In the genomic region with DNA sequence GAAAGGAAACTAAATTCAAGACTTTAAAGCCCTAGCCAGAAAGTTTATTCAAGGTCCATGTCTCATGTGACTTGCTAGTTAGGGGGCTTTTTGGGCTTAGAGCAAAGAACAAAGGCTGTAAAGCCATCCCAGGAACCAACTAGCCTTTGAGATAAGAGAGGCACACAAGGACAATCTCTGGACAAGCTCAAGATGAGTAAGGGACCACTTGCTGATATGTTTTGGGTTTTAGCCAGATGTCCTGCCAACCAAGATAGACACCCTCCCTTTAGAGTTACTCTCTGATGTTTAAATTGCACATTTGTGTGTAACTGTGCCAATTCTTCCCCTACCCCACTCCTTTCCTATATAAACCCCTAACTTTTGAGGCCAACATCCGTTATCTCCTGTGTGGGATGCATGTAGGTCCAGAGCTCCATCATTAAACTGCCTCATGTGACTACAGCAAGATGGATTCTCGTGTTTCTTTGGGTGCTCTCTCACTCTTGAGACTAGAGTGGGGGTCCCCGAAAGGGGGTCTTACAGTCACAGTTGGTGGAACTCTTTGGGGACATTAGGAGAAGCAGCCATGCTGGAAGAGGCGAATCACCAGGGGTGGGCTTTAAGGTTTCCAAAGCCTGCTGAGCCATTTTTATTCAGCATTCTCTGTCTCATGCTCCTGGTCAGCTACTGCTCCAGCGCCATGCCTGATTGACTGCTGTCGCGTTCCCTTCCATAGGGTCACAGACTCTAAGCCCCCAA, we compare ENCODE assay signal across 1 mouse cellular context.
TF ChIP-seq lines count a peak whose summit lies in the region.

No protein-coding gene starts in this region.

TF ChIP-seq in MEL, 35 proteins besides CTCF, POLR2A, EP300 and RAD21:
- TF ChIP-seq GATA1 (IDR thresholded peaks at IDR 0.05; ENCODE audit: low read depth, low read length) (peak; percentile 54), JUND (IDR thresholded peaks at IDR 0.05; ENCODE audit: low read depth, low read length) (no peak), TAL1 (IDR thresholded peaks at IDR 0.05; ENCODE audit: low read length) (peak; percentile 50), ETS1 (IDR thresholded peaks at IDR 0.05; ENCODE audit: low read depth, low read length) (0 out of 2 replicates have a peak, but pooled peaks have one; percentile 19), TCF12 (IDR thresholded peaks at IDR 0.05; ENCODE audit: low read depth, low read length) (peak; percentile 30; the same call in 1 of the 2 replicates), NELFE (IDR thresholded peaks at IDR 0.05; ENCODE audit: low read depth, low read length) (0 out of 2 replicates have a peak, but pooled peaks have one; percentile 4), KAT2A (conservative IDR thresholded peaks at IDR 0.05; ENCODE audit: low read depth, low read length) (no peak), SIN3A (IDR thresholded peaks at IDR 0.05; ENCODE audit: low read length) (0 out of 2 replicates have a peak, but pooled peaks have one; percentile 20)
